Mouse (Mus musculus): ENCODE data around the gene Ptprcap. TPM values are rescaled to one million over a fixed set of nuclear protein-coding genes. Genes with fewer than 3 reads are reported as not detected.

The Ptprcap gene
- polyA plus RNA-seq, 1 experiment: 169 TPM

DNA sequence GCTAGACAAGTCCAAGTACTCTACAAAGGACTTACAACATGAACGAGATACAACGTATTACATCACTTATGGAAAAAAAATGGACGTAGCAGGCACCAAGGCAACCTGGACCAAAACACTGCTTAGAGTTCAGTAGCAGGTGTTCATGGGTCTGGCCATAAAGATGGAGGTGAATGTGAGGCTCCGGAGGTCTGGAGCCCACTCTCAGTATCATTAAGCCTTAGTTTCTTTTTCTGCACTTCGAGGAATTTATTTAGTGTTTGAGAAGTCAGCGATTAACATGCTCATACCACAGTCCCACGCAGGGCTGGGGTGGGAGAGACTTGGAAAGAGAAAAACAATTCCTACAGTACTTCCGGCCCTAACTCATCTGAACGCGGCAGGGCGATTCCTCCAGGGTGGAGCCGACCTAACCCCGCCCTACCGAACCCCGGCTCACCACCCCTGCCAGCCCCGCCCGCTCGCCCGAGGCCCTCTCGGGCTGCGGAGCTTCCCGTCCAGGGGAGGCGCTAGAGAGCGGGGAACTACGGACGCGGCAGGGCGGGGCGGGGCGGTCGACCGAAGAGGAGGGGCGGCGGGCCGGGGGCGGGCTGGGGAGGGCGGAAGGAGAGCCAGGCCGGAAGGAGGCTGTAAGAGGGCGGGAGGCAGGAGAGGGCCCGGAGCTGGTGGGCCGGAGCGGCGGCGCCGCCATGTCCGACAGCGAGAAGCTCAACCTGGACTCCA lies 38.3 kb downstream of the Ptprcap start, which contains the start of gene Ppp1ca:
TSS of gene Ppp1ca (plus strand) at position 538 of the 723 bp plus-strand sequence.
- Histone ChIP-seq H3K36me3 (ENCODE audit: control insufficient read depth, insufficient read depth, low read length) (peaks cover 33% of the 10 kb centered on the region), H3K4me3 (ENCODE audit: low read depth, low read length) (peak within 1 kb of the TSS; percentile 77), H3K4me1 (ENCODE audit: control insufficient read depth, insufficient read depth, insufficient read length, low read length) (peaks cover 12% of the 10 kb centered on the region), H3K27me3 (ENCODE audit: control insufficient read depth, insufficient read depth, low read length) (no peaks in the 10 kb centered on the region), H3K27ac (ENCODE audit: insufficient read depth, low read depth, low read length) (peak within 1 kb of the TSS; percentile 89)
- TF ChIP-seq CTCF (IDR thresholded peaks at IDR 0.05; ENCODE audit: extremely low read depth, insufficient read length, insufficient replicate concordance, low read depth, low read length): peak; percentile 52; the same call in 1 of the 2 replicates
- TF ChIP-seq POLR2A (IDR thresholded peaks at IDR 0.05; ENCODE audit: low read depth, low read length): peak; percentile 86
- whole genome bisulfite sequencing: under 1% methylated on average over 44 of the region's 47 CpGs

DNA sequence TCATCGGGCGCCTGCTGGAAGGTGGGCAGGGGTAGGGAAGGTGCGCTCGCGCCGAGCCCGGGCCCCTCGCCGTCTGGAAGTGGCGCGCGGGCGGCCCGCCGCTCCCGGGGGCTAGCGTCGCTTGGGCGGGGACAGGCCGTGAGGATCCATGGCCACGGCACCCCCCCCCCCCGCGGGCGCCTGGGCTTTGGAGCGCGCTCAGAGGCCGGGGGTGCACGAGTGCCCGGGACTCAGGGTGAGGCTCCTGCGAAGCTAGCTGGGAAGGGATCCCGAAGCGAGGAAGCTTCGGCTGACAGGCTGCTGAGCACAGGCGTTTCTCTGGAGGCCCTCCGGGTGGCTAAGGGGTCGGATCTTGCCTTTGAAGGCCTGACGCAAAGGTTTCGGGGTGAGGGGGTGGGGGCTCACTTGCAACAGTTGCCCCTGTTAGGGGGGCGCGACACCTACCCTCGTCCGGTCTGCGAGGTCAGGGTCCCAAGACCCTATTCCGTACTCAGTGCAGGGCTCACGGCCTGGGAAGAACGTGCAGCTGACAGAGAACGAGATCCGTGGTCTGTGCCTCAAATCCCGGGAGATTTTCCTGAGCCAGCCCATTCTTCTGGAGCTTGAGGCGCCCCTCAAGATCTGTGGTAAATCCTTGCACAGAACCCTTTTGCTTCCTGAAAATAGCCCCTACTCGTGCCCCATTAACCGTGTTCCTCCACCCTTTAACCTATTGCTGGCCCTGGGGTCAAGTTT lies 39.0 kb downstream of the Ptprcap start:
- H3K4me3 ChIP-seq (ENCODE audit: low read depth, low read length): peak overlapping the region; percentile 77
- WGBS: under 1% methylated on average over 52 of the region's 52 CpGs
- H3K4me1 ChIP-seq (ENCODE audit: control insufficient read depth, insufficient read depth, insufficient read length, low read length): peaks cover 17% of the 10 kb centered on the region
- peak overlapping the region; percentile 57 for H3K27ac ChIP-seq (ENCODE audit: insufficient read depth, low read depth, low read length)
- peaks cover 36% of the 10 kb centered on the region for H3K36me3 ChIP-seq (ENCODE audit: control insufficient read depth, insufficient read depth, low read length)
- no peaks in the 10 kb centered on the region for H3K27me3 ChIP-seq (ENCODE audit: control insufficient read depth, insufficient read depth, low read length)
- no peak for TF ChIP-seq CTCF (IDR thresholded peaks at IDR 0.05; ENCODE audit: extremely low read depth, insufficient read length, insufficient replicate concordance, low read depth, low read length)
- no peak for TF ChIP-seq POLR2A (IDR thresholded peaks at IDR 0.05; ENCODE audit: low read depth, low read length)

DNA sequence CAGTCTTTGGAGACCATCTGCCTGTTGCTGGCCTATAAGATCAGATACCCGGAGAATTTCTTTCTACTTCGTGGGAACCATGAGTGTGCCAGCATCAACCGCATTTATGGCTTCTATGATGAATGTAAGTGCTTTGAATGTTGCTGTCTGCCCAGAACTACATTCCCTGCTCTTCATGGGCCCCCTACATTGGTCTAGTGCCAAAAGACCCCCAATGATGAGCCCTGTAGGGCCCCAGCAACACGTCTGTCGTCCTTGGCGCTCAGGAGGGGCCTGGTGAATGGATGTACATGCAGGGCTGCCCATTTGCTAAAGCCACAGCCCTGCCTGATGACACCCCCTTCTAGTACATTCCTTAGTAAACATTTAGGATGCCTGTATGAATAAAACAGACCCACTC lies 39.7 kb downstream of the Ptprcap start:
- TF ChIP-seq CTCF (IDR thresholded peaks at IDR 0.05; ENCODE audit: extremely low read depth, insufficient read length, insufficient replicate concordance, low read depth, low read length): no peak
- TF ChIP-seq POLR2A (IDR thresholded peaks at IDR 0.05; ENCODE audit: low read depth, low read length): no peak

DNA sequence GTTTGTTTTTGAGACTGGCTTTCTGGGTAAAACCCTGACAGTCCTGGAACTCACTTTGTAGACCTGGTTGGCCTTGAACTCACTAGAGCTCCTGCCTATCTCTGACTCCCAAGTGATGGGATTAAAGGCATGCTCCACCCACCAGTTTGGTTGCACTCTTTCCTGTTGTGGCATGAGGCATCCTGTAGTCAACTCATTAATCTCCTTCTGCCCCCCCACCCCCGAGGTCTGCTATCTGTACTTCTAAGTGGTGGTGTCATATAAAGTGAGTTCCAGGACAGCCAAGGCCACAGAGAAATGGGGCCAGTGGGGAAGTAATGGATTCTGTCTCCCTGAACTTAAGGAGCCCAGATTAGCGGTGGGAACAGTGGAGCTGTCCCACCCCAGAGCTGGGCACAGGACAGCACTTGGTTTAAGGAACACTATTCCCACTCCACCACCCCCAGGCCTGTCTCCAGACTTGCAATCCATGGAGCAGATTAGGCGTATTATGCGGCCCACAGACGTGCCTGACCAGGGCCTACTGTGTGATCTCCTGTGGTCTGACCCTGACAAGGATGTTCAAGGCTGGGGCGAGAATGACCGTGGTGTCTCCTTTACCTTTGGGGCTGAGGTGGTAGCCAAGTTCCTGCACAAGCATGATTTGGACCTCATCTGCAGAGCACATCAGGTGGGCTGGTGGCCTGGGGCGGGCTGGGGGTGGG lies 40.8 kb downstream of the Ptprcap start:
- no peak overlapping the region for H3K4me3 ChIP-seq (ENCODE audit: low read depth, low read length)
- TF ChIP-seq POLR2A (IDR thresholded peaks at IDR 0.05; ENCODE audit: low read depth, low read length) (no peak), CTCF (IDR thresholded peaks at IDR 0.05; ENCODE audit: extremely low read depth, insufficient read length, insufficient replicate concordance, low read depth, low read length) (no peak)
- WGBS: 80% methylated on average over 8 of the region's 8 CpGs
- H3K27ac ChIP-seq (ENCODE audit: insufficient read depth, low read depth, low read length): no peak overlapping the region
- peaks cover 18% of the 10 kb centered on the region for H3K4me1 ChIP-seq (ENCODE audit: control insufficient read depth, insufficient read depth, insufficient read length, low read length)
- H3K36me3 ChIP-seq (ENCODE audit: control insufficient read depth, insufficient read depth, low read length): peaks cover 40% of the 10 kb centered on the region
- H3K27me3 ChIP-seq (ENCODE audit: control insufficient read depth, insufficient read depth, low read length): no peaks in the 10 kb centered on the region

More for the DNA sequence above, 39.7 kb downstream of the Ptprcap start:
- peaks cover 36% of the 10 kb centered on the region for H3K36me3 ChIP-seq (ENCODE audit: control insufficient read depth, insufficient read depth, low read length)
- H3K27me3 ChIP-seq (ENCODE audit: control insufficient read depth, insufficient read depth, low read length): no peaks in the 10 kb centered on the region
- WGBS: 35% methylated on average over 6 of the region's 6 CpGs
- H3K4me3 ChIP-seq (ENCODE audit: low read depth, low read length): peak overlapping the region; percentile 77
- H3K27ac ChIP-seq (ENCODE audit: insufficient read depth, low read depth, low read length): no peak overlapping the region
- H3K4me1 ChIP-seq (ENCODE audit: control insufficient read depth, insufficient read depth, insufficient read length, low read length): peaks cover 18% of the 10 kb centered on the region

DNA sequence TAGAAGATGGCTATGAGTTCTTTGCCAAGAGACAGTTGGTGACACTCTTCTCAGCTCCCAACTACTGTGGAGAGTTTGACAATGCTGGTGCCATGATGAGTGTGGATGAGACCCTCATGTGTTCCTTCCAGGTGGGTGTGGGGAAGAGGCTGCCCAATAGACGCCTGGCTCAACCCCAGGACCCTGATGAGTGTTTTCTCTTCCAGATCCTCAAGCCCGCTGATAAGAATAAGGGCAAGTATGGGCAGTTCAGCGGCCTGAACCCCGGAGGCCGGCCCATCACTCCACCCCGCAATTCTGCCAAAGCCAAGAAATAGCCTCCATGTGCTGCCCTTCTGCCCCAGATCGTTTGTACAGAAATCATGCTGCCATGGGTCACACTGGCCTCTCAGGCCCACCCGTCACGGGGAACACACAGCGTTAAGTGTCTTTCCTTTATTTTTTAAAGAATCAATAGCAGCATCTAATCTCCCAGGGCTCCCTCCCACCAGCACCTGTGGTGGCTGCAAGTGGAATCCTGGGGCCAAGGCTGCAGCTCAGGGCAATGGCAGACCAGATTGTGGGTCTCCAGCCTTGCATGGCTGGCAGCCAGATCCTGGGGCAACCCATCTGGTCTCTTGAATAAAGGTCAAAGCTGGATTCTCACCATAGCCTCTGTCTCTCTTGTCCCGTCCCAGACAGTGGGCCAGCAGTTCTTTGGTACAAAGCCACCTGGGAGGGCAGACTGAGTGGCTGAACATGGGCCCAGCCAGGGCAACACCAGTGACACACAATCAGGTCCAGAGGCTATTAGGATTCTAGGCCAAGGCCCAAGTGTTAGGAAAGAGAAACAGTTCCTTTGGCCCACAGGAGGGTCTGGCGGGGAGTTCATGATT lies 41.6 kb downstream of the Ptprcap start:
- TF ChIP-seq POLR2A (IDR thresholded peaks at IDR 0.05; ENCODE audit: low read depth, low read length): no peak
- no peak for TF ChIP-seq CTCF (IDR thresholded peaks at IDR 0.05; ENCODE audit: extremely low read depth, insufficient read length, insufficient replicate concordance, low read depth, low read length)
- Histone ChIP-seq H3K4me3 (ENCODE audit: low read depth, low read length) (no peak overlapping the region), H3K27me3 (ENCODE audit: control insufficient read depth, insufficient read depth, low read length) (no peaks in the 10 kb centered on the region), H3K36me3 (ENCODE audit: control insufficient read depth, insufficient read depth, low read length) (peaks cover 40% of the 10 kb centered on the region), H3K27ac (ENCODE audit: insufficient read depth, low read depth, low read length) (no peak overlapping the region), H3K4me1 (ENCODE audit: control insufficient read depth, insufficient read depth, insufficient read length, low read length) (peaks cover 19% of the 10 kb centered on the region)
- 64% methylated on average over 12 of the region's 12 CpGs for WGBS

DNA sequence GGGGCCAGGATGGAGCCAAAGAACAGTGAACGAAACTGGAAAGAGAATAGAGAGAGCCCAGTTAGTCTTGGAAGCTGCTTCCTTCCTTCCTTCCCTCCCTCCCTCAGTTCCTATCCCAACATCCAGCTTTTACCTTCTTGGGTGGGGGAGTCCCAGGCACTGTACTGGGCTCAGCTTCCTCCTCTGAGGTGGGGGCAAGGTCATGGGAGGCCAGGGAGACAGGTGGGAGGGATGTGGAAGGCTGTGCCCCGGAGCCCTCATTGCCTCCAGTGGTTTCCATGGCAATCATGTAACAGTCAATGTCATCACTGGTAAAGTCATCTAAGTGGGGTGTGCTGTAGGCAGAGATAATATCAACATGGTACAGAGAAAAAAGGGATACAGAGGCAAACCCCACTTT lies 42.6 kb downstream of the Ptprcap start:
- H3K4me3 ChIP-seq (ENCODE audit: low read depth, low read length): no peak overlapping the region
- WGBS: 33% methylated on average over 2 of the region's 2 CpGs
- TF ChIP-seq CTCF (IDR thresholded peaks at IDR 0.05; ENCODE audit: extremely low read depth, insufficient read length, insufficient replicate concordance, low read depth, low read length) (no peak), POLR2A (IDR thresholded peaks at IDR 0.05; ENCODE audit: low read depth, low read length) (no peak)
- no peak overlapping the region for H3K27ac ChIP-seq (ENCODE audit: insufficient read depth, low read depth, low read length)
- H3K27me3 ChIP-seq (ENCODE audit: control insufficient read depth, insufficient read depth, low read length): no peaks in the 10 kb centered on the region
- H3K4me1 ChIP-seq (ENCODE audit: control insufficient read depth, insufficient read depth, insufficient read length, low read length): peaks cover 28% of the 10 kb centered on the region
- peaks cover 40% of the 10 kb centered on the region for H3K36me3 ChIP-seq (ENCODE audit: control insufficient read depth, insufficient read depth, low read length)

Data from small intestine, adult 2 months (tissue).